18 mouse cellular contexts compared by ENCODE assay signal in genomic region chr15:19711764-19712163, GRCm38 (mm10).
"Had no signal": no experiment of that assay in that cellular context is flagged by ENCODE, and none has a peak within 500 bp of the region (broad histone marks: within the 10 kb centered on the region; RNA-seq: fewer than 3 reads in every experiment).

No protein-coding gene starts in this region.

- ATAC-seq: hindbrain, postnatal 0 days; intestine, embryonic 16.5 days; liver, embryonic 12.5 days had no signal

- DNase-seq: gastrocnemius, adult 2 months; gastrocnemius, postnatal 10 days; gastrocnemius, postnatal 25 days; heart, adult 11 months; heart, adult 2 months; heart, postnatal 14 days; heart, postnatal 36 days; kidney, adult 11 months; kidney, adult 2 months; kidney, adult 9 months; kidney, postnatal 14 days; kidney, postnatal 36 days; layer of hippocampus, adult 9-11 months; layer of hippocampus, postnatal 36 days; left cerebral cortex, postnatal 4 days had no signal
